Mouse (Mus musculus) megakaryocyte, embryonic 14.5 days (primary cell): Measurements from ENCODE around the gene G3bp2.

Source experiments
- FLI1 ChIP-seq: IDR thresholded peaks from 2 replicates; pipeline ENCODE4 v1.6.1; 2012; ENCODE audit warnings: low read length, inconsistent platforms, mixed read lengths
- GATA1 ChIP-seq: IDR thresholded peaks from 3 replicates; pipeline ENCODE4 v1.6.1; 2012; ENCODE audit warnings: mixed read lengths, low read length, inconsistent platforms, borderline replicate concordance

DNA sequence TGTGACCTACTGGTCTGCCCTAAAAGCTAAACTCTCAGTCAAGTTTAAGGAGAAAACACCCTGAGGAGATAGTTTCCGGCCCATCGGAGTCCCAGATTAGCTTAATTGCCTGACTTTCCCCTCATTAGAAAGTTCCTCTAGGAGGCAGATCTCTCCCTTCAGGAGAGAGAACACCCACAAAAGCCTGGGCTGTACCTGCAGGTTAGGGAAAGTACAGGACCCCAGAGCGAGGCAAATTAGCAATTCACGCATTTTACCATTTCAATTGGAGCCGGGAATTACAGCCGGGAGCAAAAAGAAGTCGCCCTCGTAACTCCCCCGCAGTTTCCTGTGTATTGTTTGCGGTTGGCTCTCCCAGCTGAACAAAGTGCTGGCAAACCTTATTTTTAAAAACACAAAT lies 29.1 kb upstream of the G3bp2 start:
- TF ChIP-seq GATA1 (no peak), FLI1 (no peak)
